Mouse (Mus musculus): ENCODE measurements around the gene Twf2. TPM values are rescaled to one million over a fixed set of nuclear protein-coding genes. Genes with fewer than 3 reads are reported as not detected.

Twf2 gene
- total RNA-seq (2014; rRNA removed) = 63.1 and 74.6 TPM in 2 replicates
- polyA plus RNA-seq (2015; fragmentation: Nextera tagmentation; extraction: Ambion mirVana) = 50.9 and 55.6 TPM in 2 replicates

DNA sequence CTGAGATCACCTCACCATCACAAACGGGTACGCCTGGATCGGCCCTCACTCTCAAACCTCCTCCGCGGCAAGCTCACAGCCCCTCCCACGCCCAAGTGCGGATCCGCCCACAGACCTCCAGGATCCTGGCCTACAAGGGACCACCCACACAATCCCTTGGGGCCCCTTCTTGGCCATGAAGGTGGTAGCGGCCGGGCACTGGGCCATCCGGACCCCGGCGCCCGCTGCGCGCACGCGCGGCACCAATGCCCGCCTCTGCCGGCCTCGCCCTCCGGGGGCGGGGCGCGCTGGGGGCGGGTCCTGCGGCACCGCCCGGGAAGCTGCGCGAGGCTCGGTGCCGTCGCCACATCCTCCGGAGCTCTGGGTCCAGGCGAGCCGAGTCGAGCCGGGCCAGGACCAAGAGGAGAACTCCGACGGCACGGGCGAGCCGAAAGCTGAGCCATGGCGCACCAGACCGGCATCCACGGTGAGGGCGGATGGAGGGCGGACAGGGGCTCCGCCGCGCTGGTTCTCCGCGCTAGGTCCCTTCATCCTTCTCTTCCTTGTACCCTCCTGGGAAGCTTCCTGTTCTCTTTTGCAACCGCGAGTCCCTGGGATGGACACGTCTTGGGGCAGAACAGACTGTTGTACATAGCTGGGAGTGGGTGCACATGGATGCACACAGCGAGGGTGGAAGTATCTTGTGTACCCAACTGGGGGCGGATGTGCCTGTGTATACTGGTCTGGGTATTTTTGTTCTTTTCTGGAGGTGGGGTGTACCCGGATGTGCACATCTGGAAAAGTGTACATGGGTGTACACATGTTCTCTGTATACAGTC lies at the start of gene Twf2:
Twf2 (plus strand) TSS at position 290 of the 818 bp plus-strand sequence.
- TF ChIP-seq CTCF (IDR thresholded peaks at IDR 0.05; ENCODE audit: low read depth) = no peak
- Histone ChIP-seq H3K4me2 (ENCODE audit: low read depth) (peak within 1 kb of the TSS; percentile 61), H3K27ac (ENCODE audit: low read depth, low read length) (peak within 1 kb of the TSS; percentile 69), H3K9ac (peak within 1 kb of the TSS; percentile 80), H3K36me3 (ENCODE audit: insufficient read depth) (0 out of 2 replicates have a peak, but pooled peaks cover 3% of the 10 kb centered on the region), H3K4me3 (ENCODE audit: low read depth, low read length) (peak within 1 kb of the TSS; percentile 68), H3K4me1 (ENCODE audit: insufficient read depth) (0 out of 2 replicates have a peak, but pooled peaks cover 5% of the 10 kb centered on the region), H3K9me3 (ENCODE audit: low read length) (no peaks in the 10 kb centered on the region), H3K27me3 (ENCODE audit: insufficient read depth, low read length) (no peaks in the 10 kb centered on the region)
- WGBS = 3% methylated on average over 50 of the region's 61 CpGs
- ATAC-seq (peak; percentile 92), DNase-seq (peak; percentile 92)

DNA sequence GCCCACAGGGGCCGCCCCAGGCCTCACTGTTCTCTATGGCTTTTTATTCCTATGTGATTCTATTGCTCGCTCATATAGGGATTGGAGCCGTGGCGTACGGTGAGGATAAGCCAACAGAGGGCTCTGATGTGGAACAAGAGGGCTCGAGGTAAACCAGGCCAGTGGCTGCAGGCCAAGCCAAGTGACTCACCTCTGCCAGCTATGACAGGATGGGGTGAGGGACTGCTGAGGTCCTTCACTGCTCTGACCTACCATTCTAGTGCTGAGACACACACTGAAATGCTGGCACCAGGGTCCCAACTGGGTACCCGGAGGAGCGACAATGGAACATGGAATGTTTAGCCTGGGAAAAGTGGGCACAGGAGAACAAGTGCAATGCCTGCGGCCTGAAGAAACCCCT lies 48.8 kb upstream of the Twf2 start:
- TF ChIP-seq CTCF (IDR thresholded peaks at IDR 0.05; ENCODE audit: low read depth) = no peak
- H3K9me3 ChIP-seq (ENCODE audit: low read length) = no peaks in the 10 kb centered on the region
- H3K4me1 ChIP-seq (ENCODE audit: insufficient read depth) = no peaks in the 10 kb centered on the region
- 84% methylated on average over 9 of the region's 9 CpGs for WGBS
- H3K27ac ChIP-seq (ENCODE audit: low read depth, low read length) = no peak overlapping the region
- no peak overlapping the region for H3K4me3 ChIP-seq (ENCODE audit: low read depth, low read length)
- H3K27me3 ChIP-seq (ENCODE audit: insufficient read depth, low read length) = no peaks in the 10 kb centered on the region; the same call in 1 of the 2 replicates
- DNase-seq (no peak), ATAC-seq (no peak)
- no peak overlapping the region for H3K9ac ChIP-seq
- peaks cover 5% of the 10 kb centered on the region for H3K36me3 ChIP-seq (ENCODE audit: insufficient read depth)
- no peak overlapping the region for H3K4me2 ChIP-seq (ENCODE audit: low read depth)

DNA sequence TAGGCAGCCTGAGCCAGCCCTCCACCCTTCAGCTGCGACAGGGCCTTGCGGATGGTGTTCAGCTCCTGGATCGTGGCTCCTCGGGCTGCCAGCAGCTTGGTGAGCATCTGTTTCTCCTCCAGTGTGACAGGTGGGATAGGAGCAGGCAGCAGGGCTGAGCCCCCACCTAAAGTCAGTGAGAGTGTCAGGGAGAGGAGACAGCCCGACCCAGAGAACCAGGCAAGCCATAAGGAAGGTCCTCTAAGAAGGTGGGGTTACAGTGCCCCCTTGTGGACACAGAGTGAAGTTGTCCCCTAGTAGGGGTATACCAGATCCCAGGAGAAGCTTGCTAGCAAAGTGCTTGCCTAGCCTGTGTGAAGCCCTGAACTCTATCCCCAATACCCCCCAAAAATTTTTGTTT lies 46.5 kb upstream of the Twf2 start:
- H3K27me3 ChIP-seq (ENCODE audit: insufficient read depth, low read length) = no peaks in the 10 kb centered on the region
- no peak overlapping the region for H3K4me3 ChIP-seq (ENCODE audit: low read depth, low read length)
- no peak overlapping the region for H3K27ac ChIP-seq (ENCODE audit: low read depth, low read length)
- peak; percentile 78 for ATAC-seq
- peak; percentile 88 for TF ChIP-seq CTCF (IDR thresholded peaks at IDR 0.05; ENCODE audit: low read depth)
- no peak overlapping the region for H3K4me2 ChIP-seq (ENCODE audit: low read depth)
- H3K36me3 ChIP-seq (ENCODE audit: insufficient read depth) = peaks cover 5% of the 10 kb centered on the region
- 47% methylated on average over 5 of the region's 5 CpGs for WGBS
- no peak overlapping the region for H3K9ac ChIP-seq
- no peaks in the 10 kb centered on the region for H3K9me3 ChIP-seq (ENCODE audit: low read length)
- DNase-seq = peak; percentile 83
- peaks cover 7% of the 10 kb centered on the region; the same call in 1 of the 2 replicates for H3K4me1 ChIP-seq (ENCODE audit: insufficient read depth)

DNA sequence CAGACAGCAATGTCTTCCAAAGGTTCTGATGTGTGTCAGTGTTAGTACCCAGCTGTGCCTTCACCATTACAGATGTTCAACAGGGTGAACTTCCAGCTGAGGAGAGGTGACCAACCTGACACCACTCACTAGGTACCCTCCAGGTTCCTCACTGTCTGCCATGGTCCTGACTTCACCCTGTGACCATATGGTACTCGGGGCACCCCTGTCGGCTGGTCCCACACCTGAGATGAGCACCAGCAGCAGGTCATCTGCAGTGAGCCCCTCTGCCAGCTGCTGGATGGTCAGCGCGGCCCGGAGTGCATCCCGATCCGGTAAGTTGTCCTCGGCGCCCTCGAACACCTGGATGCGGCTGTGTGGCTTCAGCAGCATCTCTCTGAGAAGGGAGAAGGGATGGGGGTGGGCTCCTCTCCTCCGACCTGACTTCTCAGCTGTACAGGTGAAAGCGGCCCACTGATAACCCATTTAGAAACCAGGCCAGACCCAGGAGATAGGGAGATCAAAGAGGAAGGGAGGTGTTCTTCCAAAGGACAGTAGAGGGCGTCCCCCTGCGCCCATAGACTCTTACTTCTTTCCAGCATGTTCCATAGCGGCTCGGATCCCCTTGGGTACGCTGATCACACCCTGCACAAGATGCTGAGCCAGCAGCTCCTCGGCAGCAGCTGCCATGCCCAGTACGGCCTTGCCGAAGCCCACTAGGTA lies 45.8 kb upstream of the Twf2 start:
- DNase-seq (no peak), ATAC-seq (no peak)
- TF ChIP-seq CTCF (IDR thresholded peaks at IDR 0.05; ENCODE audit: low read depth) = no peak
- no peaks in the 10 kb centered on the region for H3K9me3 ChIP-seq (ENCODE audit: low read length)
- H3K27me3 ChIP-seq (ENCODE audit: insufficient read depth, low read length) = no peaks in the 10 kb centered on the region; the same call in 1 of the 2 replicates
- H3K9ac ChIP-seq = no peak overlapping the region
- H3K27ac ChIP-seq (ENCODE audit: low read depth, low read length) = no peak overlapping the region
- WGBS = 80% methylated on average over 21 of the region's 21 CpGs
- no peak overlapping the region for H3K4me2 ChIP-seq (ENCODE audit: low read depth)
- H3K4me3 ChIP-seq (ENCODE audit: low read depth, low read length) = no peak overlapping the region
- peaks cover 7% of the 10 kb centered on the region; the same call in 1 of the 2 replicates for H3K4me1 ChIP-seq (ENCODE audit: insufficient read depth)
- peaks cover 5% of the 10 kb centered on the region for H3K36me3 ChIP-seq (ENCODE audit: insufficient read depth)

DNA sequence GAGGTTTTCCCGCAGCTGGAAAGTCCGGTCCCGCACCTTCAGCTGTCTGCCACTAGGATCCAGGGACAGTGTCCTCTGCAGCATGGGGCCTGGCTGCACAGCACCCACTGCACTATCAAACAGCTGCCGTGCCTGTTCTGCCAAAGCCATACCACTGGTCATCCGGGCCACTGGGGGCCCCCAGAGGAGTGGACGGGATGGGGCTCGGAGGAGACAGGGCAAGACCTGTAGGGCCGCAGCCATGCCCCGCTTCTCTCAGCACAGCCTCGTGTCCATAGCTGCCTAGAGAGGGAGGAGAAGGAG lies 45.3 kb upstream of the Twf2 start:
- no peak overlapping the region for H3K27ac ChIP-seq (ENCODE audit: low read depth, low read length)
- DNase-seq (no peak), ATAC-seq (no peak)
- WGBS = 84% methylated on average over 10 of the region's 10 CpGs
- H3K4me3 ChIP-seq (ENCODE audit: low read depth, low read length) = no peak overlapping the region
- H3K27me3 ChIP-seq (ENCODE audit: insufficient read depth, low read length) = no peaks in the 10 kb centered on the region; the same call in 1 of the 2 replicates
- peak; percentile 21; the same call in 1 of the 2 replicates for TF ChIP-seq CTCF (IDR thresholded peaks at IDR 0.05; ENCODE audit: low read depth)
- H3K9ac ChIP-seq = no peak overlapping the region
- H3K4me1 ChIP-seq (ENCODE audit: insufficient read depth) = peaks cover 7% of the 10 kb centered on the region; the same call in 1 of the 2 replicates
- H3K4me2 ChIP-seq (ENCODE audit: low read depth) = no peak overlapping the region
- H3K9me3 ChIP-seq (ENCODE audit: low read length) = no peaks in the 10 kb centered on the region
- peaks cover 1% of the 10 kb centered on the region; the same call in 1 of the 2 replicates for H3K36me3 ChIP-seq (ENCODE audit: insufficient read depth)

DNA sequence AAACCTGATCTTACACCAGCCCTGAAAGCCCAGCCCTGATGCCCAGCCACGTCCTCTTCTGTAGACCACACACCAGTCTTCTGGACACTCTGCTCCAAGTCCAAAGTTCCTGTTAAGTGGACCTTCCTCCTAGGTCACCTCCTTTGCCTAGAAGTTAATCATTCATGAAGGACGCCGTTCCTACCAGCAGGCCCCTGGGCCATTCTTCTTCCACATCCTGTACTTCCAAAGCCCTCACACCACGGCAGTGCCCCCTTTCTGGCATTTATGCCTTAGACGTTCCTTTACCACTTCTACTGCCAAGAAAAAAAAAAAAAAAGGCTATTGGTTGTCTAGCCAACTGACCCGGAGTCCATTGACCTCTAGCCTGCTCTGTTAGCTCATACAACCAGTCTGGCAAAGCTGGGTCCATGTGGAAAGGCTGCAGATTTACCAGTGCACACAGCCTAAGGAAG lies 44.8 kb upstream of the Twf2 start, which contains the start of gene Glyctk:
Glyctk (minus strand) TSS at position 102 of the 455 bp plus-strand sequence.
- Histone ChIP-seq H3K27me3 (ENCODE audit: insufficient read depth, low read length) (no peaks in the 10 kb centered on the region; the same call in 1 of the 2 replicates), H3K9ac (no peak within 1 kb of the TSS), H3K9me3 (ENCODE audit: low read length) (no peaks in the 10 kb centered on the region), H3K4me3 (ENCODE audit: low read depth, low read length) (no peak within 1 kb of the TSS), H3K4me1 (ENCODE audit: insufficient read depth) (peaks cover 7% of the 10 kb centered on the region; the same call in 1 of the 2 replicates), H3K36me3 (ENCODE audit: insufficient read depth) (no peaks in the 10 kb centered on the region), H3K27ac (ENCODE audit: low read depth, low read length) (no peak within 1 kb of the TSS), H3K4me2 (ENCODE audit: low read depth) (no peak within 1 kb of the TSS)
- no peak for TF ChIP-seq CTCF (IDR thresholded peaks at IDR 0.05; ENCODE audit: low read depth)
- ATAC-seq (no peak), DNase-seq (no peak)
- 76% methylated on average over 6 of the region's 6 CpGs for WGBS
